Mouse (Mus musculus): ENCODE results near the gene Commd1.

Gene Commd1

DNA sequence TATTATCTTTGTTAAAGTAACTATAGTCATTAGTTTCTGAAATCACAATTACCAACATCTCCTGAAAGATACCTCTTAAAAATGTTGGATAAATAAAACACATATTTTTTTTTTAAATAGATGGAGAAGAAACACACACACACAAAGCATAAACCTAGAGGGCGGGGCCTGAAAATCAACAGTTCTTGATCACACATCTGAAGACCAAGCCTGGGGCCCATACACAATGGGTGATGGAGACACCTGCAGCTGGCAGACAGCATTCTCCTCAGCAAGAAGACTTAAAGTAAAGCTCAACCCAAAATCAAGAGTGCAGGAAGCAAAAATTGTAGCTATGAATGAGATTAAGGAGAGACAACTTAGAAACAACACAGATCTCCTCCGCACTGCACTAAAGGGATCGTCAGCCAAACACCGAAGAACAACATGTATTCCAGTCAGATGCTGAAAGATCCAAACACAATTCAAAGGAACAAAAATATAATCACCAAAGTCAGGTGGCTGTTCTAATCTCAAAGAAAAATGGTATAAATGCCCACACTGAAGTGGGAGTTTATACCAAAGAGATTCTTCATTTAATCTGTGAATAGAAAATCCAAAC lies 44.4 kb downstream of the Commd1 start:
- no peak for DNase-seq

DNA sequence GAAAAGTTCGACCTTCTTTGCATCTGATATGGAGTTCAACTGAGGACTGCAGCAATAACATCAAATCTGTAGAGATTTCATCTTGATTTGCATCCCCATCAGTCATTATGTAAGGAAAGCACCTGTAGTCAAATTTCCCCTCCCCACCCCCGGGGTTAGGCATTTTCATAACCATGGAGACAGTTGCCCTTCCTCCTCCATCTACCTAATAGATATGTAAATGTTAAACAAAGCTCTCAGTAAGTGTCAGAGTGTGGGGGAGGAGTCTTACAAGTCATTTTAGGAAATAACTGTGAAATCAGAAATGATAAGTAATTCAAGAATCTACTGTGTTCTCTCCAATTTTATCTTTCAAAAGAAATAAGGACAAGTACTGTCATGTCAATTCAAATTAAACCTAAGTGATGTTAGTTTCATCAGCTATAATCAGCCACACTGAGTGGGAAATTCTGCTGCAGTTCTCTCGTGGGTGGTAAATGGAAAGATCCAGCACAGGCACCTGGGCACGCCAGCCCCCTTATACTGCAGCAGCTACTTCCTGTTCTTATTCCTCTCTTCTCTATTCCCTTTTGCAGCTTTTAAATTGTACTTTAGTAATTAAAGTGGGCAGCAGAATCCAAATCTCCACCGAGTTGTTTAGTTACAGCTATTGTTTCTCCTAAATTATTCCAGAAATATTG lies 45.6 kb downstream of the Commd1 start:
- DNase-seq, result no peak

- no peak for DNase-seq
These were observed 50.0 kb downstream of the Commd1 start for GRCm38 (mm10) chr11:22932167-22932566.

DNA sequence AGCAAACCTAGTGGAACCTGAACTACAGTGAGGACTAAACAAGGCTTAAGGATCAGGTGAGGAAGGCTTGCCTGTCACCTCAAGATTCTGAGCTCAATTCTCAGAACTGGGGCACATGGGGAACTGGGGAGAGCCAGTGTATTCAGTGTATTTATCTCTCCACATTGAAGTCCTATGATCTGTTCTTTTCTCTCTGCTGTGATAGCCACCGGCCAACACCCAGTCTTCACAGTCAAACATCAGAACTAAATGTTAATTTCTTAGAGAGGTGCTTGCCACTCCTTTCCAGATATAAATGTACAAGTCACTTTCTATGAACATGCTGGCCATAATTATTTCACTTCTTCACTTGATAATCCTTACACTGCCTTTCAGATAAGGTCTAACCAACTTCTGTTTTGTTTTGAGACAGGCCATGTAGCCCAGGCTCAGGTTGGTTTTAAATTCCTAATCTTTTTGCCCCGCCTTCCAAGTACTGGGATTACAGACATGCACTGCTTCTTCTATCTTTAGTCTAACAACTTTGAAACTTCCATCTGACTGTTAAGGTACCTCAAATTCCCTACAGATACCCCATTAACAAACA lies 50.8 kb downstream of the Commd1 start:
- DNase-seq, result no peak

DNA sequence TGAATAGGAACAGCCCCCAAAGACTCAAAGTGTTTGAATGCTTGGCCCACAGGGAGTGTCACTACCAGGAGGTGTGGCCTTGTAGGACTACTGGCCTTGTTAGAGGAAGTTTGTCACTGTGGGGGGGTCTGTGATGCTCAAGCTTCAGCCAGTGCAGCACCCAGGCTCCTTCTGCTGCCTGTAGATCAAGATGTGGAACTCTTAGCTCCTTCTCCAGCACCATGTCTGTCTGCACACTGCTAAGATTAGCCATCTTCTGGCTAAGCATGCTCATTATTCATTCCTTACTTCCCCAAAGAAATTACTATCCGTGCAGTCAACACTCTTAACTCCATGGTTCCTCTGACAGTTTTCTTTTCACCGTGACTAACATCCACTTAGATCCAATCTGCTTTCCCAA lies 52.1 kb downstream of the Commd1 start:
- no peak for DNase-seq

- no peak for DNase-seq
These were observed 53.5 kb downstream of the Commd1 start for GRCm38 (mm10) chr11:22928586-22929169.

- no peak for DNase-seq
These were observed 58.6 kb downstream of the Commd1 start for GRCm38 (mm10) chr11:22923606-22924005.

DNA sequence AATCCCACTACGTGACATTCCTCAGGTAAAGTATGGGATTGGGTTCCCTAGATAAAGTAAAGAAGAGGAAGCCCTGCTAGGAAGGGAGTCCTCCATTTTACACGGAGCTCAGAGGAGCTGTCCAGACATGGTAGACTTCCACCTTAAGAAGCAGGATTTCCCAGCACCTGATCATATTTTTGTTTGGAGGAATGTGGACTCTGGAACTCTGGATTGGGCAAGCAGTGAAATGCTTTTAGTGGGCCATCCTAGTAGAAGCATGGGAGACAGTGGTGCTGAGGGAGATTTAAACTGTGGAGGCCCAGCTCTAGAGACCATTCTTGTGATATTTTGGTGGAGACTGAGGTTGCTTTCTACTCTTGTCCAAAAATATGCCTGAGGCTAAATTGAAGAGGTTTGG lies 59.6 kb downstream of the Commd1 start:
- DNase-seq, result no peak

GRCm38 (mm10) chr11:22919336-22919735 lies 62.8 kb downstream of the Commd1 start:
- no peak for DNase-seq

GRCm38 (mm10) chr11:22917786-22918185 lies 64.4 kb downstream of the Commd1 start:
- DNase-seq, result no peak

GRCm38 (mm10) chr11:22913744-22914143 lies 68.4 kb downstream of the Commd1 start:
- no peak for DNase-seq

DNA sequence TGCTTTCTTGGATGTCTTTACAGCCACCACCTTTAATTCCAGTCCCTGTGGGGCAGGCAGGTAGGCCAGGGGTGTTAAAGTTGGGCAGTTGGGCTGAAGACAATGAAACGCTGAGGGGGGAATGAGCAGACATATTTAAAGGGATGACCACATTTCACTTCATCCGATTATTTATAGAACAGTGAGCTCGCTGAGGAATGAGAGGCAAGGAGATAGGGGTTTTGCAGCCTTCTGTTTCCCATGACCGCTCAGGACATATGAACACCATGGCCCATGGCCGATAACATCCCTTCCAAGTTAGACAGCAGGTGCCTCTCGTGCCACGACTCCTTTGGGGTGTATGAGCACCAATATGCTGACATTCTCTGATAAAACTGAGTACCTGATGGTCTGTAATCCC lies 70.4 kb downstream of the Commd1 start:
- DNase-seq, result no peak

DNA sequence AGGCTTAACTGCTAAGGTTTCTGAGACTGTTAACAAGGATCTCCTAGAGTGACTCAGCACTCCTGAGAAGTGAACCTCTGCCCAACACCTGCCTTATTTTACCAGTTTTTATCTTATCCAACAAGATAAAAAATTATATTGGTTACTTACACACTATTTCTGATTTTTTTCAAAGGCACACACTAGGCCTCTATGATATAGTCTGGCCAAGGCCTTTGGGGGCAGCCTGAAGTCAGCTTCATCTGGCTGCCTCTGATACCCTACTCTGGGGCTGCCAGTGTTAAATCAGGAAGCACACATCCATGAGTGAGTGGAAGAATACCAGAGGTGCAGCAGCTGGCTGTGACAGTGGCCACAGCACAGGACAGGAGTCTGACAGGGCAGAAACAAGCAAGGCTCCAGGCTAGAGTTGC lies 75.7 kb downstream of the Commd1 start:
- no peak for DNase-seq

- DNase-seq, result no peak
These were observed 79.3 kb downstream of the Commd1 start for GRCm38 (mm10) chr11:22902923-22903322.

- no peak for DNase-seq
These were observed 82.1 kb downstream of the Commd1 start for GRCm38 (mm10) chr11:22900041-22900440.

DNA sequence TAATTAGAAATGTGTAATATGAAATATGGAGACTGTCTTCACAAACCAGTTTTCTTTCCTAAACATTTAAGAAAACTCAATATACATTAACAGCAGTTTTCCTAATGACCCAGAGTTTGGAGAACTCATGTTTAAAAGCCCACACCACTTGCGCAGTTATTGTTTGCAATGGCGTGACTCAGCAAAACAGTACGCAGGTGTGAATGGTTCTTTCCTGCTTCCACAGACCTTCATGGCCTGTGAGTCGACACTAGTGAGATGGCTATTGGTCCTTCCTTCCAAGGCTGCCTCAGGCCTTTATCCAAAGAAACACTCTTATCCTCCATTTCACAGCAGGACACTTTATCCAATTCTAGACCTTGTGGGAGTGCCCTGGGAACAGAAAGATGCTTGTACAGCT lies 84.5 kb downstream of the Commd1 start:
- no peak for DNase-seq

DNA sequence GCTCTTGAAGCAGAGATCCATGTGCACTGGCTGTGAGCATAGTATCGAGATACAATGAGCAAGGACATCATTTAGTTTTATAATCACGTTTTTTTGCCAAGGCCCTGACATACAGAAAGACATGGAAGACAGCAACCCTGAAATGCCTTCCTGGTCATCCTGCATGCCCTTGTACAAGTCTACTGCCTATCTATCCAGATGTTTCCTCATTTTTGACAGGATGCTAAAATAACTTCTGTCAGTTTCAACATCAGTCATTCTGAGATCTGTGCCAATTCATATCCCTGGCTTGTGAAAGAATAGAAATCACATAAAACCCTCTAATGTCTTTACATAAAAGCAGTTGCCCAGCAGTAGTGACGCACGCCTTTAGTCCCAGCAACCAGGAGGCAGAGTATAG lies 85.1 kb downstream of the Commd1 start:
- DNase-seq, result no peak

GRCm38 (mm10) chr11:22893075-22893474 lies 89.1 kb downstream of the Commd1 start:
- no peak for DNase-seq

- DNase-seq, result no peak
These were observed 89.7 kb downstream of the Commd1 start for GRCm38 (mm10) chr11:22892466-22892865.

DNA sequence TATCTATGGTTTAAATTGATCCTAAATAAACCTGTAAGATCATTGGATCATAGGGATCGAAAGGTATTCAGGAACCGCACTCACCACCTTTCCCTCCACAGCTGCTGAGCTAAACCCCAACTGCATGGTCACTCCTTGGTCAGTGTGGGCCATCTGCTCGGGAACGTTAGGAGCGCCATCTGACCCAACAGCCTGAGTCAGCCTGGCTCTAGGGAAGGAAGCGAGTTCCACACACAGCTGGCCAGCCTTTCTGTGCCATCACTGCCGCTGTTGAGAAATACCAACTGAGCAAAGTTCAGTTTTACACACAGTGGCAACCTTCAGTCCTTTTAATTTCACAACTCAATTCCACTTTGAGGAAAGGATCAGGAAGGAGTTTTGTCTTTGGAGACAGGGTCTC lies 90.3 kb downstream of the Commd1 start:
- no peak for DNase-seq

DNA sequence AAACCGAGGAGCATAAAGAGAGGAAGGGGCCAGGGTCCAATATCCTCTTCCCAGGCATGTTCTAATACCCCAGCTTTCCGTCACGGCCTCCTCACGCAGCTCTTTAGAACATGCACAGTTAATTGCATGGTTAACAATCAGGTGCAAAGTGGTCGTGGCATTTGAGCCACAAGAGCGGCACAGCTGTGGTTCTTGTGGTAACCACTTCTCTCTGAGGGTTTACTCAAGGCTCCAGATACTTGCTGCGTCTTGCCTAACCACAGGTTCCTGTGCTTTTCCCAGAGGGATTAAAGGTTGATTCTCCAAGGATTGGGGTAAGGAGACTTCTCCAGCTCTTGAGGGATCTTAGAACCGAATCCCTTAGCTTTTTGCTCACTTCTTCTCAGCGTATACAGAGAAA lies 90.9 kb downstream of the Commd1 start:
- no peak for DNase-seq

- DNase-seq, result no peak
These were observed 93.0 kb downstream of the Commd1 start for GRCm38 (mm10) chr11:22889224-22889623.

DNA sequence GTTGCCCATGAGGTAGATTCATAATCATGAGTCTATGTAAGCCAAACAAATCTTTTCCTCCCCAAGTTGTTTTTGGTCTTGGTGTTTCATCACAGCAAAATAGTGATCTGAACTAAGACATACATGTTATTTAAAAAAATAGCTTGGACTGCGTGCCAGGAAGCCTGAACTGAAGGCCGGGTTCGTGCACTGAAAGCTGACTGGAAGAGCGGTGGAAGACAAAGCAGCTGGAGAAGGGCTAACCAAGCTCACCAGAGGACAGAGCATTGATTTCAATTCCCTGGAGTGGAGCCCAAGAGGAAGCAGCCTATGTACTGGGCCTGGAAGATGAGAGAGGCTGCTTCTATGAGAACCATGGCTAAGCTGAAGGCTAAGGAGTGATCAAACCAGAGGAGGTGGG lies 95.2 kb downstream of the Commd1 start:
- no peak for DNase-seq

GRCm38 (mm10) chr11:22885350-22885749 lies 96.8 kb downstream of the Commd1 start:
- no peak for DNase-seq
